Mouse (Mus musculus) T-cell, adult 2 months (primary cell): Measurements from ENCODE around the gene Iqch.

Experiments
- DNase-seq: peaks from one replicate; pipeline ENCODE4 v3.0.0; 2022; ENCODE audit warnings: low spot score

Gene Iqch

DNA sequence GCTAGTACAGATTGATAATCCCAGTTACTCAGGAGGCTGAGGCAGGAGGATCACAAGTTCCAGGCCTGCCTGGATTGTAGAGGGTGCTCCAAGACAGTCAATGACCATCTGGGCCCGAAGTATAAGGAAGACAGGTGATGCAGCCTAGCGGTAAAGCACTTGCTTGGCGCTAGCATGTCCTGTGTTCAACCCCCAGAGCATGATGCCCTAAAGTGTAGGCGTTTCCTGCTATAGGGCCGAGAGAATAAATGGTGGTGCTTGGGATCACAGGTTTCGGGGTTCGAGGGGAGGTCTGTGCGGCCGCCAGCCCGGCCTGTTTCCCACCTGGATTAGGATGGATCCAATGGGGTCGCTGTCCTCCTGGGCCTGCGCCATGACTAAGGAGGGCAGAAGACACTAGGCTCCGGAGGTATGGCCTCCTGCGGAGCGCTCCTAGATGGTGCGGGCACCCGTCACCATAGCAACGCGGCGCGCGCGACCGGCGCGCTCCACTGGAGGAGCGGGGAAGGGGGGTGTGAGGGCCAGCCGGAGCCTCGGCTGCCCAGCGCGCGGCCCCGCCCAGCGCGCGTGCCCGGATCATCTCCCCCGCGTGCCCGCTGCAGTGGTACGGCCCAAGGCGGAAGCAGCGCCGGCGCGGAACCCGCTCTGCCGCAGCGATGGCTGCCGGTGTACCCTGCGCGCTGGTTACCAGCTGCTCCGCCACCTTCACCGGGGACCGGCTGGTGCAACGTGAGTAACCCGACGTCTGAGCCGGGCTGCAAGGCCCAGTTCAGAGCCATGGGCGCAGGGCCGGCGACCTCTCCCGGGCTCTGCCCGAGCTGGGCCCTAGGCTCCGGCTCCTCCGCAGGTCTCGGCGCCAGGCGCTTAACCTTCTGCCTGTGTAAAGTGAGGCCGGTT is at the start of gene Iqch, which contains the start of gene Aagab:
TSS of gene Iqch (minus strand) at position 451 of the 897 bp plus-strand sequence.
TSS of gene Aagab (plus strand) at position 618 of the 897 bp plus-strand sequence.
- DNase-seq = peak; percentile 99

DNA sequence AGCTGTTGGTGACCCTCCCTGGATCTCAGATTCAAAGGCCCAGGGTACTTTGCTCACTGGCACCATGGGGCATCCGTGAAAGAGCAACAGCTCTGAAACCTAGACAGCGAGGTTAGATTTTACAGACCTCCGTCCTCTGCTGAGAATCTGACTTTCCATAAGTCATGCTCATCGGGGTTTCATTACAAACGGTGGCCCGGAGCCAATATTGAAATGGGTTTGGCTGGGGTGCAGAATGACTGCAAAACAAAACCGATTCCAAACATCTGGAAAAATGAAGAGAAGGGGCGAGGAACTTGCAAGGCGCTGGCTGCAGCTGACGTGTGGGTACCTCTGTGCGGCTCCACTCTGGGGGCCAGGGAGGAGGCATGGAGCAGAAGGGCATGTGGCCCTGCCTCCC is 49.3 kb upstream of the Iqch start:
- DNase-seq = no peak

DNA sequence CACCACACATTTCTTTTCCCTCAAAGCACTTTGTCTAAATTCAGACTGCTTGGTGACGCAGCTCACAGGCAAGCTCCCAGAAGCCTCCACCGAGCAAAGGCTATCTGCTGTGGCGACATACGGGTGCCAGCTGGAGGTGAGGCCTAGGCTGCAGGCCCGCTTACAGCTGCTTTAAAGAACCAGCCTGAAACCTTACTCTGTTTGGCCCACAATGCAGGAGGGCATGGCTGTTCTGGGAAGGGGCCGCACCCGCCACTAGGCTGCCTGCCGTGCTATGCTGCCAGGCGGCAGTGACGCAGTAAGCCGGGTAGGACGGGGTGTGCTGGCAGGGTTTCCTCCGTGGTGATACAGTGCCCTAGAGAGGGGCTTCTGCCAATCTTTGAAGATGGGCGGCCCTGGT is 48.6 kb upstream of the Iqch start:
- DNase-seq = no peak

DNA sequence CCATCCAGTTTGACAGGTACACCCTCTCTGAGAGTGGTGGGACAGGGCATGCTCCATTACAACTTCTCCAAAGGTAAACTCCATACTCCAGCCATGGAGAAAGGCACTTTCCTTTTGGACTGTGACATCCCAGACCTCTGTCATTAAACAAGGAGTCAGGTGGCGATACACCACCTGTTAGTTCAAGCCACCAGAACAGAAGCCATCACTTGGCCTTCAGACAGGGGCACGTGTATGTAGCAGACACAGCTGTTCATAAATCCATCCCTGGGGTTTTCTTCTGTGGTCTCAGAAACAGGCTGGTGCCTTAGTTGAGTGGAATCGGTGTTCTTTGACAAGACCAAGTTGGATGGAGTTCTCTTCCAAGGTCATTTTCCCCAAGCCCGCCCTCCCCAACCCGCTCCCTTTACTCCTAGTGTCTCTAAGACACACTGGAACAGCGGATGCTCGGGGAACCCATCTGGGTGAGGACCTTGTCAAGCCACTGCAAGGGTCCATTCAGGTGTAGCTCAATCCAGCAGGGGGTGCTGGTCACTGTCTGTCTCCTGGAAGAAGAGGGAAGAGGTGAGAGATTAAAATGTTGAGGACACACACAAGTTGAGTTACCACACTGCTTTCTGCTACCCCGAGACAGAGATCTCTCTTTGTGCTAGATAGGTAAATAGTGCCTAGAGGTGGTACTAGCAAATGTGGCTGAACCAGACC is 47.7 kb upstream of the Iqch start:
- DNase-seq = peak; percentile 28

DNA sequence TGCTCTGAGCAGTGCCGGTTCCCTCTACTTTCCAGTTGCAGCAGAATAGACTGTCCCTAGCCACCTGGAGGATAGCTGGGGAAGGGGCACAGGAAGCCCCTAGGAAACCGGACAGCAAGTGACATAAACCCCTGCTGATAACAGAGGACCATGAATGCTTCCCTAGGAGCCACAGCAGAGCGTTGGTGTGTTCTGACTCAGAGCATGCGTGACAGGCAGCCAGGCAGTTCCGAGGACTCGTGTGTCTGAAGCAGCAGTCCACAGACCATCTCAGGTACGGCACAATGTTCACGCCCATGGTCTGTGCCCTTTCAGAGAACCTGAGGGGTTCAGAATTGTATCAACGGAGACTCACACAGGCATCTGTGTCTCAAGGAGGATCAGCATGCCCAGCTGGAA is 46.2 kb upstream of the Iqch start:
- no peak for DNase-seq

DNA sequence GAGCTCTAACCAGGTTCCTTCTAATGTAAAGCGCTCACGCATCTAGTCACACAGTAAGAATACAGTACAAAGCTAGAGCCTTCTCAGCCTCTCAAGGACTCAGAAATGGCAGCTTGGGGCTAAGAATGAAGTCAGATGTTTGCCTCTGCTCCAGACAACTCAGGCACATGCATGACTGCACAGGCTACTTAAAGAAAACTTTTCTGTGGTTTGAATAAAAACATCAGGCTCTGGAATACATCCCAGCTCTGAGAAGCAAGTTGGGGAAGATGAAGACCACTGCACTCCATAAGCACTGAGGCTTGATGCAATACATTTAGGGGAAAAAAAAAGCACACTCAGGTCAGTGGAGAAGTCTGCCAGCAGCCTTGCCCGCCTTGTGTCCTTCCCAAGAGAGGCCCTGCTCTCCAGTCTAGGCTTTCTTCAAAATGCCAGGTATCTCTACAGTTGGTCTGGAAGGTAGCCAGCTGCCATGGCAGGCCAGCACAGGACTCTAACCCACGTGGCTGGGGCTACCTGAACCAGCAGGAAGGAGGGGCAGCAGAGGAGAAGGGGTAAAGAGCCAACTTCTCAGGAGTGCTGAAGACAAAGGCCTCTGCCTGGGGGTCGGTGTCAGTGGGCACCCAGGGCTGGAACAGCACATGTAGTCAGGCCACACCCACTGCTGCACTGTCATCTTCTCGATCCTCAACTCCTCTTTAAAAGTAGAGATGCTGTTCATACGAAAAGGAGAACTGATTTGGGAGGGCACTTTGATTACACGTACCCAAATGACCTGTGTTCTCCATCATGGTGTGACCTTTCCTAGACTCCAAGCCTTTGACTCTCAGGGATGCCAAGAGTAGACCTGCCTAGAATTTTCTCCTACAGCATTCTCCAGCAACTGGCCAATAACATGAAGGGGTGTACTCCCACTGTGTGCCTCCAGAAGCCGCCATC is 45.6 kb upstream of the Iqch start:
- DNase-seq = no peak

DNA sequence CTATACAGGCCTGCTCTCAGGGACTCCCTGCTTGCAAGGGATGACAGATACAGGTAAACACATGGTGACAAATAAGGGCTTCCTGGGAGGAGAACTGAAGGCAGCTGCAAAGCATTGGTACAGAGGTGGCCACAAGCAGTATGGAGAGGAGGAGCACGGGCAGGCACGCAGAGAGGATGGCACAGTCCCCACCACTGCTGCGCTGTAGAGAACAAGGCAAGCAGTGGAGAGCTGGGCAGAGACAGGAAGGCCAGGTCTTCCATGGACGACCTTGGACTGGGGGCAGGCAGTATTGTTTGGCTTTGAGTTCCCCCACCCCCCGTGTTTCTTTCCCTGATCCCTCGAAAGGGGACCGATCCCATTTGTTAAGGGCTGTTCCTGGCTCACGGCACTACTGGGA is 42.8 kb upstream of the Iqch start:
- DNase-seq = no peak

DNA sequence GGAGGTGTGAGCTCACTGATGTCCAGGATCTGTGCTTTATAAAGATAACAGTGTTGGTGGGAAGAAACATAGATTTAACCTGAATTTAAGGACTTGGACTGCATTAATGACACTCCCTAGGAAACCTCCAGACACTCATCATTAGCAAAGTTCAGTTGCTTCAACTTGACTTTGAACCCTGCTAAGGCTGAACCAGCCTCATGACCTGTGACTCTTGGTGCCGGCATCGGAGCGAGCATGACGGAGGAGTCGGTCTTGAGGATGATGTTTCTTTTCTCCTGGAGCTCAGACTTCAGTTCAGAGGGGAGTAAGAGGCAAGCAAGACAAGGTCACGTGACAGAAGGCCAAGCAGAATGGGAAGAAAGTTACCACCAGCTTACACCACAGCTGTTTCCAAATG is 41.7 kb upstream of the Iqch start:
- no peak for DNase-seq

DNA sequence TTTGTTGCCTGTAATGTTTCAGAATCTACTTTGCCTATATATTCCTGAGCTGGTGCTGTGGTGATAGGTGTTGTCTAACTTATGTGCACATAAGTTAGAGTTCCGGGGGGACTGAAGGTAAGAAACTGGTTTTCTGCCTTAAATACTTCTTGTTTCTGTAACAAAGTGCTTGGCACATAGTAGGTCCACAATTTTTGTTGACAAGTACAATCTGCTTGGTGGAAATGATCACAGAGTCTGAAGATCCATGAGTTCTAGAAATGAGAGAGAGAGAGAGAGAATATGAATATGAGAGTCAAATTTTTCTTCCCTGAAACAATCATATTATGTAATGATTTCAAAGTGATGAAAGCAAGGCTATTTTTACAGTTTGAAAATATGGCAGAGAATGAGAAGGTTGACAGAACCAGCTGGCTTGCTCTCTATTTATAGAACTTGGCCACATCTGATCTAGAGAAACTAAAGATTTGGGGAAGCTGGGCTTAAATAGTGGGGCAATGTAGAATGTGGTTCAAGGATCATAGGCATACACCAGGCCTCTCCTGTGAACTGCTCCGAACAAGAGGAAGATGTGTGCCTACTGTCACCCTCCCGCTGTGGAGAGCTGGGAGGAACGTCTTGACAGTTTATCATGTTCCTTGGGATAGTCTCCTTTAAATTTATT is 39.8 kb upstream of the Iqch start:
- no peak for DNase-seq

DNA sequence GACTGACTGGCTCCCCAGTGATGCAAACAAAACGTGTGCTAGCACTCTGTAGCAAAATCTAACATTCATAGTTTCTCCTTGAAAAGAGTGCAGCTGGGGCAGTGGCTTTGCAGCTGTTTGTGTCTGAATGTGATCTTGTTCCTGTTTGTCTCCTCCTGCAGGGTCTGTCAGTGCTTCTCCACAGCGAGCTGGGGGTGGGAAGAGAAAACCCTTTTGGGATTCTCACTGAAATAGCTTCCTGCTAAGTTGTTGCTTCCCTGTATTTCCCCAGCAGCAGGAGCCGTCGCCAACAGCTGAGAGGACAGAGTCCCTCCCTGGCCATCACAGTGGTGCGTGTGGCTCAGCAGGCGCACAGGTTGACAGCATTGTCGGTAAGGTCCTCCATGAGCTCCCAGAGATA is 33.8 kb upstream of the Iqch start:
- DNase-seq = no peak

DNA sequence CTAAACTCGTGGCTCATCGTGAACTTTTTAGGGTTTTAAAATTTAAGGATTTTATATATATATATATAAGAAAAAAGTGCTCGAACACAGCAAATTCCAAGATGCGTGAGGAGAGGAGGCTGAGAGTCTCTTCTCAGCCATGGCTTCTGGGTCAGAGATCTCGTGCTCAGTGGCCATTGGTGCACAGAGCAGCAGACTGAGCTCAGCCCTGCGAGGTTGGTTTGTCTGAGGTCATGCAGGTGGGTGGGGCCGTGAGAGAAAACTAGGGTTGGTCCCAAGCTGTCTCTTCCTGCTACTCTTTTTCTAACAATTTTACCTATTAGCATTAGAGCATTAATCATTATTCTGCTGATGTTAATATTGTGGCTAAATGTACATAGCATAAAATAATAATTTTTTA is 31.0 kb upstream of the Iqch start:
- no peak for DNase-seq

DNA sequence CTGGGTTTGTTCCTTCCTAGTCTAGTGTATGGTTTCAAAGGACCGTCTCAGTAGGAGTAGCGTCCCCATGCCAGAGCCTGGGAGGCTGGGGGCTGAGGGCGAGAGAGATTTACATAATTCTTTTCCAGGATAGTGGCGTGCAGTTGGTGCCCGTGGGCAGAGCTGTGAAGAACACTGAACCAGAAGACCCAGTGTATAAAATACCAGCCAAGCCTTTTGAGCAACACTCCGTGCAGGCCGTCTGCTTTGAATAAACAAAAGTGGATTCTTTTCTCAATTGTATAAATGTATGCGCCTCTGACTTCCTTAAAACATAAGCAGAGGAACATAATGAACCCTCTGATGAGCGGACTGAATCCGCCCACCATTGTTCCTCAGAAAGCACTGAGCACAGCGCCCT is 30.6 kb upstream of the Iqch start:
- no peak for DNase-seq

DNA sequence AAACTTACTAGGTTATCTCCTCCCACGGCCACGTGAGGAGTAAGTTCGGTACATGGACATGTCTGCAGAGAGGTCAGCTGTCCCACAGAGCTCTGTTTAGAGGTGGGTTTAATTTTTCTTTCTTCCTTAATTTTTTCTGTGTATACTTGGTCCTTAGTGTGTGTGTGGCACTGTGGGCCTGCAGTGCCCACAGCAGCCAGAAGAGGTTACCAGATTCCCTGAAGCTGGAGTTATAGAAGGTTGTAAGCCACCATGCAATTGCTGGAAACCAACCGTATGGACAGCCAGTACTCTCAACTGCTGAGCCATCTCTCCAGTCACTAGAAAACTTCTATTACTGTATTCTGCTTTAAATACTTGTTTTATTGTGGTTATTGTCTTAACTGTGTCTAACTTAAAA is 29.8 kb upstream of the Iqch start:
- no peak for DNase-seq

DNA sequence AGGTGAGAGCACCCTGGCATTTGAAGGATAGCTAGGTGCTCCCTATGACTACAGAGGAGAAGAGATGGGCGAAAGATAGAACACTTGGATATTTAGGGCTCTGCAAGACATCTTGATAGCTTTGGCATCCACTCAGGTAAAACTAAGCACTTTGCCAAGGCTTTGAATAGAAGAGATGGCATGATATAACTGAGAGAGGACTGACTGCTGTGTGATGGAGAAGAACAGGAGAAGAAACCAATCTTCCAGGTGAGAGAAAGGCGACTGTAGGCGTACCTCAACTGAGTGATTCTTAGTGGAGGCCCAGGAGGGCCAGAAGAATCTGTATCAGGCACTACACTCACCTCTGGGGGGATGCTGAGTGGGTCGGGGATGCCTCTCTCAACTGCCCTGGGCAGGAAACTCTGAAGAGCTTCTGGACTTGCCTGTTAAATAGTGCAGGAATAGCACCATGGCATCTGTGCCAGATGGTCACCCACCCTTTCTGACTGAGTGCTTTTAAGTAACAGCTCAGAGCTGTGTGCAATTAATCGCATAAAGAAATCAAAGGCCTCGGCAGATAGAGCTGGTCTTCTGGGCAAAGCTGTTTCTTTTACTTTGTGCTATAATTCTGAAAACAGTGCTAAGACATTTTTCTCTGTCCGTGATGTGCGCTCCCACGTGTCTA is 22.9 kb upstream of the Iqch start:
- DNase-seq = no peak

DNA sequence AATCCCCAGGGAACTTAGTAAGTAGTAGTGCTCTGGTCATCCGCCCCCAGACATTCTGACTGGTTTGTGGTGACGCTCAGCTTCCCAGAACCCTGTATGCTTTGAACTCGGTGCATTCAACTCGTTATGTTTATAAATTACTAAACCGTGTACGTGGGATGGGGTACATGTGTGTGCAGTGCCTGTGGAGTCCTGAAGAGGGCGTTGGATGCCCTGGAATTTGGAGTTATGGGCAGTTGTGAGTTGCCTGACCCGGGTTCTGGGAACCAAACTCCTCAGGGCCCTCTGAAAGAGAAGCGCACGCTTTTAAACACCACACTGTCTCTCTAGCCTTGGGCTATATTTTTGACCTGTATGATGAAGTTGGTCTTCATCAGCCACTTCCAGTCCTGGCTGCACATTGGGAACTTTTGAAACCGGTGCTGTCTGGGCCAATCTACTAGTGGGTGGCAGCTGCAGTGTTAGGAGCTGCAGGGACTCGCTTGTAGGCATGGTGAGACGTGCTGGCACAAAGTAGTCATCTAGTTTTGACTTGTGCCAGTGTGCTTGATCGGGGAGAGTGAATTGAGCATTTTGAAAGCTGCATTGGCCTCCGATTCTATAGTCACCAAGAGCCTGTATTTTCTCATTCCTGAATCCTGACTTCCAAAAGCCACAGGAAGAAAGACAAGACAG is 21.7 kb upstream of the Iqch start:
- DNase-seq = no peak

DNA sequence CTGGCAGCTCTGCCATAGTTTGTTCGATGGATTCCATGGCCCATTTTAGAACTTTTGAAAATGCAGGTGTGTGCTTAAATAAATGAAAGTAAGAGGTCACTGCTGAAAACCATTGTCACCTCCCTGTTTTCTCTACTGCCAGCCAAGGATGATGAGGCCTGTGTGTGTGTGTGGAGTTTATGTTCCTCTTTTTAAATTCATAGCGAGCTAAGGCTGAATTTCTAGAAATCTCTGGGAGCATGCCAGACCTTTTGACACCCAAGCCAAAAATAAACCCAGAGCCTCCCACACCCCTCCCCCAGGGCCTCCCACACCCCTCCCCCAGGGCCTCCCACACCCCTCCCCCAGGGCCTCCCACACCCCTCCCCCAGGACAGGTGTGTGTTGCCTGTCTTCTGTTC is 15.7 kb upstream of the Iqch start:
- no peak for DNase-seq

DNA sequence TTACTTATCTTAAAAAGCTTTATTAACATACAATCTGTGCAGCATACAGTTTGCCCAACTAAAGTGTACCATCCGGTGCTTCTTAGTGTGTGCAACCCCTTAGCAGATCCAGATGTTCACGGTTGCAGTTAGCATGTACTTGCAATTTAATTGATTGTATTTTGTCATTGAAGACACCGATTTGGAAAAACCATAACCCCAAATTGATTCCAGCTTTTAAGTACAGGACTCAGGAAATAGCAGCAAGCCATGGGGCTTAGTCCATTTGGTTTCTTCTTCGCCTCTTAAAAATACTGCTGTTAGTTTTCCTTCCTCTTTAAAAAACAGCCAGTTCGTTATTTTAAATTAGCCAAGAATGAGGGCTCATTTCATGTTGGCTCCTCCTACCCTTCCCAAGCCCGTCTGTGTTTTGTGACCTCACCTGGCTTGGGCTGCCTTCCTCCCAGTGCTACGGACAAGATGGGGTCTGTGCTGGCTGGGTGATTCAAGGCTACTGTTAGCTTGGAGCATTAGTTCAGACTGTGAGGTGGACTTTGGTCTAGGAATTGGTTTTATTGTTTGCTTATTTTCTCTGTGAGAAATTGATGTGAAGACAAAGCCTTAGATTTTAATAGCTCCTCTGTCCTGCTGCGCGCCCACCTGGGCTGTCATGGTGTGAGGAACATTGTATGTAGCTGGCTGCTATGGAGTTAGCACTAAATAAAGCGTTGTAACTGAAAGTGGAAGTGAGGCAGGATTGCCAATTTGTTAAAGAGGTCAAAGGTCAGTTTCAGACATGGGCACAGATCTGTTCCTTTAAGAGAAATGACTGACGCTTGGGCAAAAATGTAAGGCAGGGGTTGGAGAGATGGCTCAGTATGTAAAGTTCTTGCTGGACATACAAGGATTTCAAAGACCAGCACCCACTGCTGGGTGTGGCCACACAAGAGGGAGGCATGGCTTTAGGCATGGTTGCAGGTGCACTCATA is 12.0 kb upstream of the Iqch start:
- DNase-seq = no peak

DNA sequence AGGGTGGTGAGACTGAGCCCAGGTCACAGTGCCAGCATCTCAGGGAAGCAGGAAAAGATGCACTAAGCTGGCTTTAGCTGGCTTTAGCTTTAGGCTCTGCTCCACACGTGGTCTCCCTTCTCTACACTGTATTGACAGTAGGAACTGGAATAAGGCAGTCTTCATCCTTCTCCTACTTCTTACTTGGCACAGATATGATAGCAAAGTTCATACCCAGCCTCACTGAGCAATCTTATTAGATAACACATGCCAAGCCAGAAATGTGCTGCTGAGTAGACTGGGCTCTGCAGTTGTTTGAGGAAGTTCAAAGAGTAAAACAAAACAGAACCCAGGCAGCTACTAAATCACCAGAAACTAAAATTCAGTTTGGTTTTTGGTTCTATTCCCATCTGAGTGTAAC is 11.3 kb upstream of the Iqch start:
- DNase-seq = no peak
